Mouse (Mus musculus): Measurements from ENCODE around the gene Pde2a. TPM values are rescaled to one million over a fixed set of nuclear protein-coding genes. Genes with fewer than 3 reads are reported as not detected.

Gene Pde2a
- polyA plus RNA-seq, 1 experiment: 49.3 TPM

DNA sequence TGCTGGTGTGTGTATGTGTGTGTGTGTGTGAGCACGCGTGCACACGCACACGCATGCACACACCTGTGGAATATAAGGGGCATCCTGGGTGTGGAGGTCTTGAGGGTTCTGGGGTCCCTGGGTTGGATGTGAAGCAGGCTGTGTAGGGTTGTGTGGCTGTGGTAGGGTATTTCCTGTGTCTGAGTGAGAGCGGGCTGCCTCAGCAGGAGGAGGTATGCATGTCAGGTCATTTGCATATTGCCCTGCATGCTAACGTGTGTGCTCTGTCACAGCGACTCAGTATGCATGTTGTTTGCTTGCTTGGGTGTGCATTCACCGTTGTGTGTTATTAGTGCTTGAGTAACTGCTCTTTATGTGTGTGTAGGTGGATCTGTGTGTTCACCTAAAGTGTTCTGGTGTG, 1.2 kb downstream of the Pde2a start:
- no peak overlapping the region for H3ac ChIP-seq (ENCODE audit: control insufficient read depth, insufficient read length)
- H3K4me3 ChIP-seq: no peak overlapping the region
- no peaks in the 10 kb centered on the region for H3K79me2 ChIP-seq (ENCODE audit: control insufficient read depth, insufficient read depth)
- TF ChIP-seq E2F4 (IDR thresholded peaks at IDR 0.05; ENCODE audit: insufficient read depth): no peak
- no peak for TF ChIP-seq MAX (IDR thresholded peaks at IDR 0.05; ENCODE audit: low read depth)
- no peak for TF ChIP-seq POLR2AphosphoS2 (IDR thresholded peaks at IDR 0.05; ENCODE audit: insufficient read length, low read depth)
- TF ChIP-seq MYOG (IDR thresholded peaks at IDR 0.05; ENCODE audit: control insufficient read depth in 1 of 3, insufficient read depth in 1 of 3, insufficient read length in 2 of 3, low read depth in 2 of 3): no peak
- no peak for TF ChIP-seq TCF12 (IDR thresholded peaks at IDR 0.05; ENCODE audit: insufficient read depth, poor library complexity, severe bottlenecking)
- no peak for TF ChIP-seq TCF3 (IDR thresholded peaks at IDR 0.05; ENCODE audit: insufficient read length, low read depth)
- TF ChIP-seq USF1 (IDR thresholded peaks at IDR 0.05; ENCODE audit: low read depth): no peak
- TF ChIP-seq CEBPB (IDR thresholded peaks at IDR 0.05; ENCODE audit: insufficient read depth, poor library complexity, severe bottlenecking): no peak
- TF ChIP-seq REST (IDR thresholded peaks at IDR 0.05; ENCODE audit: insufficient read depth, insufficient read length): no peak
- no peak for TF ChIP-seq SRF (IDR thresholded peaks at IDR 0.05; ENCODE audit: control insufficient read depth, insufficient read length, low read depth)
- no peak for TF ChIP-seq POLR2A (IDR thresholded peaks at IDR 0.05; ENCODE audit: insufficient read length, low read depth)
- H3K4me2 ChIP-seq (ENCODE audit: low read depth): no peak overlapping the region
- H3K27me3 ChIP-seq (ENCODE audit: control insufficient read depth, insufficient read depth, insufficient read length): peaks cover 4% of the 10 kb centered on the region
- no peaks in the 10 kb centered on the region for H3K36me3 ChIP-seq (ENCODE audit: control insufficient read depth, insufficient read depth)

- no peak overlapping the region for H3K4me2 ChIP-seq (ENCODE audit: low read depth)
- H3K4me3 ChIP-seq: no peak overlapping the region
- no peaks in the 10 kb centered on the region for H3K79me2 ChIP-seq (ENCODE audit: control insufficient read depth, insufficient read depth)
- no peak overlapping the region for H3ac ChIP-seq (ENCODE audit: control insufficient read depth, insufficient read length)
- H3K36me3 ChIP-seq (ENCODE audit: control insufficient read depth, insufficient read depth): no peaks in the 10 kb centered on the region
- H3K27me3 ChIP-seq (ENCODE audit: control insufficient read depth, insufficient read depth, insufficient read length): peaks cover 12% of the 10 kb centered on the region
- TF ChIP-seq TCF12 (IDR thresholded peaks at IDR 0.05; ENCODE audit: insufficient read depth, poor library complexity, severe bottlenecking) (no peak), CEBPB (IDR thresholded peaks at IDR 0.05; ENCODE audit: insufficient read depth, poor library complexity, severe bottlenecking) (no peak), POLR2A (IDR thresholded peaks at IDR 0.05; ENCODE audit: insufficient read length, low read depth) (no peak), TCF3 (IDR thresholded peaks at IDR 0.05; ENCODE audit: insufficient read length, low read depth) (no peak), MYOD1 (IDR thresholded peaks at IDR 0.05; ENCODE audit: control insufficient read depth in 1 of 3, insufficient read length in 2 of 3, low read depth in 2 of 3) (no peak)
Observed at GRCm38 (mm10) chr7:101423970-101424369, 2.5 kb downstream of the Pde2a start.

- Histone ChIP-seq H3K79me2 (ENCODE audit: control insufficient read depth, insufficient read depth) (no peaks in the 10 kb centered on the region), H3K4me3 (no peak overlapping the region), H3ac (ENCODE audit: control insufficient read depth, insufficient read length) (no peak overlapping the region), H3K4me2 (ENCODE audit: low read depth) (no peak overlapping the region), H3K27me3 (ENCODE audit: control insufficient read depth, insufficient read depth, insufficient read length) (peaks cover 12% of the 10 kb centered on the region), H3K36me3 (ENCODE audit: control insufficient read depth, insufficient read depth) (no peaks in the 10 kb centered on the region)
- no peak for TF ChIP-seq MAX (IDR thresholded peaks at IDR 0.05; ENCODE audit: low read depth)
- TF ChIP-seq POLR2AphosphoS2 (IDR thresholded peaks at IDR 0.05; ENCODE audit: insufficient read length, low read depth): no peak
Observed at GRCm38 (mm10) chr7:101426692-101427091, 5.2 kb downstream of the Pde2a start.

- TF ChIP-seq MYOG (IDR thresholded peaks at IDR 0.05; ENCODE audit: control insufficient read depth in 1 of 3, insufficient read depth in 1 of 3, insufficient read length in 2 of 3, low read depth in 2 of 3) (no peak), MAX (IDR thresholded peaks at IDR 0.05; ENCODE audit: low read depth) (no peak), TCF12 (IDR thresholded peaks at IDR 0.05; ENCODE audit: insufficient read depth, poor library complexity, severe bottlenecking) (no peak), CEBPB (IDR thresholded peaks at IDR 0.05; ENCODE audit: insufficient read depth, poor library complexity, severe bottlenecking) (no peak), SRF (IDR thresholded peaks at IDR 0.05; ENCODE audit: control insufficient read depth, insufficient read length, low read depth) (no peak), REST (IDR thresholded peaks at IDR 0.05; ENCODE audit: insufficient read depth, insufficient read length) (no peak), TCF3 (IDR thresholded peaks at IDR 0.05; ENCODE audit: insufficient read length, low read depth) (no peak), E2F4 (IDR thresholded peaks at IDR 0.05; ENCODE audit: insufficient read depth) (no peak), MYOD1 (IDR thresholded peaks at IDR 0.05; ENCODE audit: control insufficient read depth in 1 of 3, insufficient read length in 2 of 3, low read depth in 2 of 3) (no peak), POLR2AphosphoS2 (IDR thresholded peaks at IDR 0.05; ENCODE audit: insufficient read length, low read depth) (no peak), POLR2A (IDR thresholded peaks at IDR 0.05; ENCODE audit: insufficient read length, low read depth) (no peak)
- peaks cover 12% of the 10 kb centered on the region for H3K27me3 ChIP-seq (ENCODE audit: control insufficient read depth, insufficient read depth, insufficient read length)
- H3K4me2 ChIP-seq (ENCODE audit: low read depth): no peak overlapping the region
- no peaks in the 10 kb centered on the region for H3K79me2 ChIP-seq (ENCODE audit: control insufficient read depth, insufficient read depth)
- H3ac ChIP-seq (ENCODE audit: control insufficient read depth, insufficient read length): no peak overlapping the region
- H3K4me3 ChIP-seq: no peak overlapping the region
- no peaks in the 10 kb centered on the region for H3K36me3 ChIP-seq (ENCODE audit: control insufficient read depth, insufficient read depth)
Observed at GRCm38 (mm10) chr7:101427736-101428135, 6.2 kb downstream of the Pde2a start.

DNA sequence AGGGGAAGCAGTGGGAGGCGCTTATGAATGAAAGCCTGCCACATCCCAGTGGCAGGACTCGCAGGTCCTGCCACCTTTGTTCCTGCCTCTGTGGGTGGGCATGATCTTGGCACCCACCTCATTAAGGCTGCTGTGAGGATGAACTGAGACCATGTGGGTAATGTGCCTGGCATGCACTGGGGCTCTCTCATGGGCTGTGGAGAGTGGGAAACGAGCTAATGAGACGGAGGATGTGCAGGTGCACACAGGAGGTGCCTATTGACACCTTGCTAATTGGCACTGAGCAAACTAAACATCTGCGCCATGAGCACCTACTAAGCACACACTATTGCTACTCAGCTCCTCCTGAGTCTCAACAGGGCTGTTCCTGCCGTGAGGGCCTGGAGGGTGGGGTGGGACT, 13.5 kb downstream of the Pde2a start:
- no peak overlapping the region for H3K4me3 ChIP-seq
- H3K36me3 ChIP-seq (ENCODE audit: control insufficient read depth, insufficient read depth): no peaks in the 10 kb centered on the region
- TF ChIP-seq CEBPB (IDR thresholded peaks at IDR 0.05; ENCODE audit: insufficient read depth, poor library complexity, severe bottlenecking) (no peak), REST (IDR thresholded peaks at IDR 0.05; ENCODE audit: insufficient read depth, insufficient read length) (no peak), MYOD1 (IDR thresholded peaks at IDR 0.05; ENCODE audit: control insufficient read depth in 1 of 3, insufficient read length in 2 of 3, low read depth in 2 of 3) (no peak), MAX (IDR thresholded peaks at IDR 0.05; ENCODE audit: low read depth) (no peak), POLR2AphosphoS2 (IDR thresholded peaks at IDR 0.05; ENCODE audit: insufficient read length, low read depth) (no peak), TCF12 (IDR thresholded peaks at IDR 0.05; ENCODE audit: insufficient read depth, poor library complexity, severe bottlenecking) (no peak), MYOG (IDR thresholded peaks at IDR 0.05; ENCODE audit: control insufficient read depth in 1 of 3, insufficient read depth in 1 of 3, insufficient read length in 2 of 3, low read depth in 2 of 3) (no peak), E2F4 (IDR thresholded peaks at IDR 0.05; ENCODE audit: insufficient read depth) (no peak), USF1 (IDR thresholded peaks at IDR 0.05; ENCODE audit: low read depth) (no peak), POLR2A (IDR thresholded peaks at IDR 0.05; ENCODE audit: insufficient read length, low read depth) (no peak), SRF (IDR thresholded peaks at IDR 0.05; ENCODE audit: control insufficient read depth, insufficient read length, low read depth) (no peak), TCF3 (IDR thresholded peaks at IDR 0.05; ENCODE audit: insufficient read length, low read depth) (no peak)
- H3K79me2 ChIP-seq (ENCODE audit: control insufficient read depth, insufficient read depth): no peaks in the 10 kb centered on the region
- H3K27me3 ChIP-seq (ENCODE audit: control insufficient read depth, insufficient read depth, insufficient read length): peaks cover 5% of the 10 kb centered on the region
- no peak overlapping the region for H3ac ChIP-seq (ENCODE audit: control insufficient read depth, insufficient read length)
- H3K4me2 ChIP-seq (ENCODE audit: low read depth): no peak overlapping the region

Measured in myocyte (in vitro differentiated cells).